Mouse (Mus musculus): ENCODE results near the gene Jph4. TPM values are rescaled to one million over a fixed set of nuclear protein-coding genes. Genes with fewer than 3 reads are reported as not detected.
A peak's percentile ranks its signal among the peaks of the same experiment; 100 is the strongest.

Gene Jph4
- polyA plus RNA-seq, 1 experiment = 0.33 TPM

DNA sequence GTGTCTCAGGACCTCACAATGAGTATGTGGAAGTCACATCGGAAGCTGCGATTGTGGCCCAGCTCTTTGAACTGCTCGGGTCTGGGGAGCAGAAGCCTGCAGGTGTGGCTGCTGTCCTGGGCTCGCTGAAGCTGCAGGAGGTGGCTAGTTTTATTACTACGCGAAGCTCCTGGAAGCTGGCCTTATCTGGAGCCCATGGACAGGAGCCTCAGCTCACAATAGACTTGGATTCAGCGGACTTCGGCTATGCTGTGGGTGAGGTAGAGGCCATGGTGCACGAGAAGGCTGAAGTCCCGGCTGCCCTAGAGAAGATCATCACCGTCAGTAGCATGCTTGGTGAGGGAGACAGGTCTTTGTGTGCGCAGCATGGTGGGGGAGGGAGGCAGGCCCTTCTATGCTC lies 21.1 kb downstream of the Jph4 start:
- TF ChIP-seq CTCF (IDR thresholded peaks at IDR 0.05; ENCODE audit: extremely low read depth, insufficient read depth, insufficient read length, insufficient replicate concordance) (no peak), POLR2A (IDR thresholded peaks at IDR 0.05; ENCODE audit: low read depth, low read length) (no peak)
- H3K27ac ChIP-seq (ENCODE audit: insufficient read depth, low read length) = peak overlapping the region; percentile 91; the same call in 1 of the 2 replicates
- 64% methylated on average over 12 of the region's 12 CpGs for WGBS
- H3K4me3 ChIP-seq (ENCODE audit: extremely low read depth, insufficient read depth, insufficient read length) = no peak overlapping the region
- no peak for DNase-seq (ENCODE audit: low read depth in 1 of 2, low spot score in 2 of 2)
- no peaks in the 10 kb centered on the region for H3K27me3 ChIP-seq (ENCODE audit: control insufficient read depth, insufficient read depth, low read length)
- peaks cover 2% of the 10 kb centered on the region; the same call in 1 of the 2 replicates for H3K36me3 ChIP-seq (ENCODE audit: control insufficient read depth, insufficient read depth, low read length)
- H3K4me1 ChIP-seq (ENCODE audit: control insufficient read depth, insufficient read depth, insufficient read length) = peaks cover 5% of the 10 kb centered on the region; the same call in 1 of the 2 replicates

DNA sequence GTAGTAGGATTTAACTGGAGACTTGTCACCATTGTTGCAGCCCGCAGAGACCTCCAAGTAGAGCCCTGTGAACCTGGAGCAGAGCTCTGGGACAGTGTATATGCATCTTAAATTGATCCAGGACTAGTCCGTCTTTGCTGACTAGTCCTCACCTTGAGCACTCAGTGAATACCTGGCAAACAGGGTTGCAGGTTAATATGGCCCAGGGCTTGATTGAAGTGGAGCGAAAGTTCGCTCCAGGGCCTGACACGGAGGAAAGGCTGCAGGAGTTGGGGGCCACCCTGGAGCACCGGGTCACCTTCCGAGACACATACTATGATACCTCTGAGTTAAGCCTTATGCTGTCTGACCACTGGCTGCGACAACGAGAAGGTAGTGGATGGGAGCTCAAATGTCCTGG lies 21.5 kb downstream of the Jph4 start:
- H3K36me3 ChIP-seq (ENCODE audit: control insufficient read depth, insufficient read depth, low read length) = peaks cover 2% of the 10 kb centered on the region; the same call in 1 of the 2 replicates
- 57% methylated on average over 9 of the region's 9 CpGs for WGBS

DNA sequence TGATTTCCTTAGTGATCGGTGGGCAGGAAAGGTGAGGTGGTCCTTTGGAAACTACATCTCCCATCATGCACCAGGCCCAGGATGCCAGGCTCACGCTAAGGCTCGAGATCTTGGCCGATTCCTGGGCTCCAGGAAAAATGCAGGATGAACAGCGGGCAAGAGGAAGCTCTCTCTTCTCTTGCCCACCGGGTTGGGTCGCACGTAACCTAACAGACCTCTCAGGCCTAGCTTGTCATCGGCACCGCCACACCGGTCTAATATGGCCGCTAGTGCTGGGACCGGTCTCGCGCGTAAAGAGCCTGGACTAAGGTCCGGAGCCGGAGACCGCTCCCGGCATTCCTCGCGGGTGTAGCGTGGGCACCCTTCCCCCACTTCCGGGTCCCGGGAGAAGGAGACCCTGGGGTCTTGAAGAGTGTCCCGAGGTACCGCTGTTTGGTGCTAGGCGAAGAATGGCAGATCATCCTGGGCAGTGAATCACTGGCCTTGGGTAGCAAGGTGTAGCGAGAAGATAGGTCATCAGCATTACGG lies 22.0 kb downstream of the Jph4 start, which contains the start of gene Thtpa:
Gene Thtpa, plus strand, starts transcription at position 81 of the 528 bp plus-strand sequence.
- TF ChIP-seq POLR2A (IDR thresholded peaks at IDR 0.05; ENCODE audit: low read depth, low read length) (no peak), CTCF (IDR thresholded peaks at IDR 0.05; ENCODE audit: extremely low read depth, insufficient read depth, insufficient read length, insufficient replicate concordance) (no peak)
- peak within 1 kb of the TSS; percentile 93 for H3K4me3 ChIP-seq (ENCODE audit: extremely low read depth, insufficient read depth, insufficient read length)
- no peaks in the 10 kb centered on the region for H3K27me3 ChIP-seq (ENCODE audit: control insufficient read depth, insufficient read depth, low read length)
- WGBS = under 1% methylated on average over 30 of the region's 30 CpGs
- no peaks in the 10 kb centered on the region; the same call in 1 of the 2 replicates for H3K36me3 ChIP-seq (ENCODE audit: control insufficient read depth, insufficient read depth, low read length)
- H3K4me1 ChIP-seq (ENCODE audit: control insufficient read depth, insufficient read depth, insufficient read length) = peaks cover 5% of the 10 kb centered on the region; the same call in 1 of the 2 replicates
- peak in 1 of 2 experiments; percentile 64 for DNase-seq (ENCODE audit: low read depth in 1 of 2, low spot score in 2 of 2)
- peak within 1 kb of the TSS; percentile 91 for H3K27ac ChIP-seq (ENCODE audit: insufficient read depth, low read length)

More for the DNA sequence above, 21.5 kb downstream of the Jph4 start:
- DNase-seq (ENCODE audit: low read depth in 1 of 2, low spot score in 2 of 2) = no peak
- Histone ChIP-seq H3K27me3 (ENCODE audit: control insufficient read depth, insufficient read depth, low read length) (no peaks in the 10 kb centered on the region), H3K27ac (ENCODE audit: insufficient read depth, low read length) (peak overlapping the region; percentile 91), H3K4me3 (ENCODE audit: extremely low read depth, insufficient read depth, insufficient read length) (peak overlapping the region; percentile 93; the same call in 1 of the 2 replicates), H3K4me1 (ENCODE audit: control insufficient read depth, insufficient read depth, insufficient read length) (peaks cover 5% of the 10 kb centered on the region; the same call in 1 of the 2 replicates)
- TF ChIP-seq CTCF (IDR thresholded peaks at IDR 0.05; ENCODE audit: extremely low read depth, insufficient read depth, insufficient read length, insufficient replicate concordance) = no peak
- no peak for TF ChIP-seq POLR2A (IDR thresholded peaks at IDR 0.05; ENCODE audit: low read depth, low read length)

DNA sequence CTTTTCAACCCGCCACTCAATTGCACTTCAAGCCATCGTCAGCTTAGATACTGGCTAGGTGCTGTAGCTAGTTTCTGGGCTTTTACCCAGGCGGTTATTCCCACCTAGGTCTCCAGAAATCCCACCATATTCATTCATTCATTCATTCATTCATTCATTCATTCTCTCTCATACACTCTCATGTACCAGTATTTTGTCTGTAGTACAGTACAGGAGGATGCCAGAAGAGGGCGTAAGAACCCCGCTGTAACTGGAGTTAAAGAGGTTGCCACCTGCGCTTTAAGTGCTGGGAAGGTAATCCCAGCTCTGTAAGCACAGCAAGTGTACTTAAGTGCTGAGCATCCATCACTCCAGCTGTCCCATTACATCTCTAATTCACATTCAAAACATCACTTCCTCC lies 22.8 kb downstream of the Jph4 start:
- TF ChIP-seq POLR2A (IDR thresholded peaks at IDR 0.05; ENCODE audit: low read depth, low read length) (no peak), CTCF (IDR thresholded peaks at IDR 0.05; ENCODE audit: extremely low read depth, insufficient read depth, insufficient read length, insufficient replicate concordance) (no peak)
- H3K4me1 ChIP-seq (ENCODE audit: control insufficient read depth, insufficient read depth, insufficient read length) = peaks cover 5% of the 10 kb centered on the region; the same call in 1 of the 2 replicates
- no peaks in the 10 kb centered on the region for H3K27me3 ChIP-seq (ENCODE audit: control insufficient read depth, insufficient read depth, low read length)
- DNase-seq (ENCODE audit: low read depth in 1 of 2, low spot score in 2 of 2) = no peak
- 67% methylated on average over 6 of the region's 6 CpGs for WGBS
- H3K4me3 ChIP-seq (ENCODE audit: extremely low read depth, insufficient read depth, insufficient read length) = no peak overlapping the region
- H3K36me3 ChIP-seq (ENCODE audit: control insufficient read depth, insufficient read depth, low read length) = no peaks in the 10 kb centered on the region; the same call in 1 of the 2 replicates
- H3K27ac ChIP-seq (ENCODE audit: insufficient read depth, low read length) = no peak overlapping the region

DNA sequence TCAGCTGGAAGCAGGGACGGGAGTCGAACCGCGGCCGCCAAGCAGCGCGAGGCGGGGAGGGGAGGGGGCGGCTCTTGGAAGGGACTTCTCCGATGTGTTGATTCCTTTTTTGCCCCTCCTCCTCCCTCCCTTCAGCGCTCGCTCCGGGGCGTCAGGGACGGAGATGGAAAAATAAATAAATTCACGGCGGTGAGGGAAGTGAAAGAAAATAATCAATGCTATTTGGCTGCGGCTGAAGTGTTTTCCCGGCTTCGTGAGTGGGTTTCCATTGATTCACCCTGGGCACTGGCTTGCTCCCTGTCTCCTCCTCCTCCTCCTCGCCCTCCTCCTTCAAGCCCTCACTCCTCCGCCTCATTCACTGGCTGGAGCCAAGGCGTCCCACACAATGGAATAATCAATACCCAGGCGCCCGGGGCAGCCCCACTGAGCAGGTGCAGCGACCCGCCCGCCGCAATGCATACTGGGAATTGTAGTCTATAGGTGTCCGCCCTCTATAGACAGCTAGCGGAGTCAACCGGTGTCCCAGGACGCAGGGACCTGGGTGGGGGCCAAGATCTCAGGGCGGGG lies 24.6 kb downstream of the Jph4 start, which contains the start of gene Zfhx2:
Gene Zfhx2, minus strand, starts transcription at position 314 of the 567 bp plus-strand sequence.
- Histone ChIP-seq H3K4me3 (ENCODE audit: extremely low read depth, insufficient read depth, insufficient read length) (peak within 1 kb of the TSS; percentile 94), H3K27ac (ENCODE audit: insufficient read depth, low read length) (0 out of 2 replicates have a peak within 1 kb of the TSS, but pooled peaks have one; percentile 27), H3K27me3 (ENCODE audit: control insufficient read depth, insufficient read depth, low read length) (no peaks in the 10 kb centered on the region), H3K36me3 (ENCODE audit: control insufficient read depth, insufficient read depth, low read length) (no peaks in the 10 kb centered on the region), H3K4me1 (ENCODE audit: control insufficient read depth, insufficient read depth, insufficient read length) (peaks cover 3% of the 10 kb centered on the region; the same call in 1 of the 2 replicates)
- TF ChIP-seq POLR2A (IDR thresholded peaks at IDR 0.05; ENCODE audit: low read depth, low read length) (no peak), CTCF (IDR thresholded peaks at IDR 0.05; ENCODE audit: extremely low read depth, insufficient read depth, insufficient read length, insufficient replicate concordance) (peak; percentile 8; the same call in 1 of the 2 replicates)
- under 1% methylated on average over 34 of the region's 34 CpGs for WGBS
- peak; percentile 77 to 93 for DNase-seq (ENCODE audit: low read depth in 1 of 2, low spot score in 2 of 2)

DNA sequence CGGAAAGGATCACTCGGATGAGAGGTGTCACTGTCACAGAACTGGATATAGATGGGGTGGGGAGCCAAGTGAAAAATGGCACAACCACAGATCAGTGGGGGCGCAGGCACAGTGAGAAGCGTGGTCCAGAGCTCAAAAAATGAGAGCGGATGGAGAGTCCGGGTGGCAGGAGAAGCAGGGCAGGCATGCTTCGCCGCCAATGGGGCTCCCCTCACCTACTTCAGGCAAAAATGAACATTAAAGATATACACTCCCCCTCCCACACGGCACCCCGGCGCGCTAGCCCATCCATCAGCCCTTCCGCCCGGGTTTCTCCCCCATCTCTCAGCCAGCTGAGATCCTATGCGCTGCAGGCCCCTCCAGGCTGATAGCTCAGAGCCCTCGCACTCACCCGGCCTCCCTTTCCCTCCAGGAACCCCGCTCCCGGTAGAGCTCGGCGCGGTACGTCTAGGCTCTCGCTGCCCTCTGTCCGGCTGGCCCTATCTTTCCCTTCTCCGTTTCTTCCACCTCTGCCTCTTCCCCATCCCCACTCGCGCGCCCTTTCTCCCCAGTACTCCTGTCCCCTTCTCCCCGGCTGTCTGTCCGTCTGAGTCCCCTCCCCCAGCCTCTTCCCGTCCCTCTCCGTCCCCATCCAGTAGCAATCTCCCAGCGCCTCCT lies 25.4 kb downstream of the Jph4 start:
- TF ChIP-seq CTCF (IDR thresholded peaks at IDR 0.05; ENCODE audit: extremely low read depth, insufficient read depth, insufficient read length, insufficient replicate concordance) (no peak), POLR2A (IDR thresholded peaks at IDR 0.05; ENCODE audit: low read depth, low read length) (no peak)
- H3K27ac ChIP-seq (ENCODE audit: insufficient read depth, low read length) = no peak overlapping the region
- 19% methylated on average over 34 of the region's 34 CpGs for WGBS
- H3K4me3 ChIP-seq (ENCODE audit: extremely low read depth, insufficient read depth, insufficient read length) = peak overlapping the region; percentile 94
- H3K4me1 ChIP-seq (ENCODE audit: control insufficient read depth, insufficient read depth, insufficient read length) = peaks cover 3% of the 10 kb centered on the region; the same call in 1 of the 2 replicates
- no peaks in the 10 kb centered on the region for H3K36me3 ChIP-seq (ENCODE audit: control insufficient read depth, insufficient read depth, low read length)
- H3K27me3 ChIP-seq (ENCODE audit: control insufficient read depth, insufficient read depth, low read length) = no peaks in the 10 kb centered on the region
- DNase-seq (ENCODE audit: low read depth in 1 of 2, low spot score in 2 of 2) = no peak

Data from spleen, adult 2 months (tissue).